Mouse (Mus musculus): ENCODE measurements around the gene Tsga10. TPM values are rescaled to one million over a fixed set of nuclear protein-coding genes. Genes with fewer than 3 reads are reported as not detected.

Tsga10 gene
- 10 to 100 TPM; 19.7 to 24.6 TPM for total RNA-seq (2021)

DNA sequence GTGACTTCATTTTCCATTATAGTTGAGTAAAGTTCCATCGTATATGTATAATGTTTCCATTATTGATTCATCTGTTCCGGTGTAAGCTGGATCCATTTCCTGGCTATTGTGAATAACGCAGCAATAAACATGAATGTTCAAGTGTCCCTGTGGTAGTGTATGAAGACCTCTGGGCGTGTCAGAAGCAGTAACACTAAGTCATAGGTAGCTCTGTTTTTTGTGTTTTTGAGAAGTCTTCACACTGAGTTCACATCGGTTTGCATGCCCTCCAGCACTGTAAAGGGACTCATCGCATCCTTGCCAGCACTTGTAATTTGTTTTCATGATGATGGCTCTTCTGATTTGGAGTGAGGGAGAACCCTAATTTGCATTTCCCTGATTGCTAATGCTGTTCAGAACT lies at the start of gene Tsga10:
Tsga10 (minus strand) TSS at position 144 of the 400 bp plus-strand sequence.
- DNase-seq (ENCODE audit: low spot score in 2 of 2) = no peak
- intact Hi-C loops (cut with DNase I) = no loop called here

GRCm38 (mm10) chr1:37912751-37913150 lies 46.5 kb upstream of the Tsga10 start:
- DNase-seq (ENCODE audit: low spot score in 2 of 2) = no peak
- intact Hi-C loops (cut with DNase I) = no loop called here

DNA sequence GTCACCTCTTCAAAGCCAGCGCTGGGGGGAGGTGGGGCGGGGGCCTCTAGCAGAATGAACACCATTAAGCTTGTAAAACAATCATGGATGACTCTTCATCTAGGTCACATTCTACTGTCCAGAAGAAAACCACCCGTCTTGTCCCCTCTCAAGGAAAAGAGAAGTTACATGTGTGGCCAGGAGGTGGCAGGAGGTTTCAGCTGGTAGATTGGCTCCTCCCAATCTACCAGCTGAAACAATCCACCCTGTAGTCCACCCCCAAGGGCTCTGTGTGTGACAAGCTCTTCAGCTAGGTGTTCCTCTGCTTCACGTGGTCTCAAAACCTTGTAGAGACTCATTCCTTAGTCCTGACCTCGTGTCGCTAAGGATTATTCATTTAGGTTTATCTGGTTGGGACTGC lies 36.9 kb upstream of the Tsga10 start:
- intact Hi-C loops (cut with DNase I) = no loop called here
- peak; percentile 31 to 33 for DNase-seq (ENCODE audit: low spot score in 2 of 2)

- DNase-seq (ENCODE audit: low spot score in 2 of 2) = no peak
- intact Hi-C loops (cut with DNase I) = no loop called here
These were observed 34.1 kb upstream of the Tsga10 start for GRCm38 (mm10) chr1:37900288-37900687.

- intact Hi-C loops (cut with DNase I) = no loop called here
- no peak for DNase-seq (ENCODE audit: low spot score in 2 of 2)
These were observed 33.6 kb upstream of the Tsga10 start for GRCm38 (mm10) chr1:37899816-37900215.

GRCm38 (mm10) chr1:37894606-37895005 lies 28.4 kb upstream of the Tsga10 start:
- intact Hi-C loops (cut with DNase I) = loop anchor here (5.0 kb wide), 1 partner anchor 103 kb away; the partner anchor contains the start of genes Eif5b and Txndc9
- DNase-seq (ENCODE audit: low spot score in 2 of 2) = no peak

- intact Hi-C loops (cut with DNase I) = loop anchor here (5.0 kb wide), 1 partner anchor 106 kb away; the partner anchor contains the start of genes Eif5b and Txndc9
- no peak for DNase-seq (ENCODE audit: low spot score in 2 of 2)
These were observed 25.2 kb upstream of the Tsga10 start for GRCm38 (mm10) chr1:37891400-37891799.

DNA sequence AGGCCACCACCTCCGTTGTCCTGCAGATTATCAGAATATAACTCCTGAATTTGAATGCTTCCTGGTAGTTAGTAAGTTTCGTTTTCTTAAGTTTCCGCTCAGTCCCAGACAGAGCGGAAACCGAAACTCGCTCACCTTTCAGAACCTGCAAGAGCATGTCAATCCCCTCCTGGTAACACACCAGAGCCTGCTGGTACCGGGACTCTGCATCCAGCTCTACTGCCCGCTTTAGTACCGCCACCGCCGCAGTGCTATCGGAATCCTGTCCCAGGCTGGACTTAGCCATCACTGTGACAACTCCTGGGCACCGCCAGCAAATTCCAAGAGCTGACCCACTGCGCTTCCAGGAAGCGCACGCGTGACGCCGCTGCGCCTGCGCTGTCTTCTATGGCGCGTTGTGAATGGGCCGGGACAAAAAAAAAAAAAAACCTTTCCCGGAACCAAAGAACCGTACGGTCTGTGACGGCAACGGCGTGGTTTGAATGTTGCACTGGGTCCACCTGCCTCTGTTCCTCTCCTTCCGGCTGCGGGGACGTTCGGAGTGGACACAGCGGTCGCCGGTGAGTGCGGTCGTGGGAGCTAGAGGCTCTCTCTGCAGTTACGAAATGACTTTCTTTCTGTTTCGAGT lies 23.9 kb upstream of the Tsga10 start, which contains the start of the genes Mitd1 and Mrpl30:
Mitd1 (minus strand) TSS at position 387 of the 628 bp plus-strand sequence.
Mrpl30 (plus strand) TSS at position 453 of the 628 bp plus-strand sequence.
- DNase-seq (ENCODE audit: low spot score in 2 of 2) = peak; percentile 90 to 95
- intact Hi-C loops (cut with DNase I) = loop anchor here (5.0 kb wide), 1 partner anchor 107 kb away; the partner anchor contains the start of genes Eif5b and Txndc9

- DNase-seq (ENCODE audit: low spot score in 2 of 2) = no peak
- intact Hi-C loops (cut with DNase I) = no loop called here
These were observed 23.0 kb upstream of the Tsga10 start for GRCm38 (mm10) chr1:37889206-37889605.

- intact Hi-C loops (cut with DNase I) = no loop called here
- DNase-seq (ENCODE audit: low spot score in 2 of 2) = no peak
These were observed 18.2 kb upstream of the Tsga10 start for GRCm38 (mm10) chr1:37884451-37884850.

DNA sequence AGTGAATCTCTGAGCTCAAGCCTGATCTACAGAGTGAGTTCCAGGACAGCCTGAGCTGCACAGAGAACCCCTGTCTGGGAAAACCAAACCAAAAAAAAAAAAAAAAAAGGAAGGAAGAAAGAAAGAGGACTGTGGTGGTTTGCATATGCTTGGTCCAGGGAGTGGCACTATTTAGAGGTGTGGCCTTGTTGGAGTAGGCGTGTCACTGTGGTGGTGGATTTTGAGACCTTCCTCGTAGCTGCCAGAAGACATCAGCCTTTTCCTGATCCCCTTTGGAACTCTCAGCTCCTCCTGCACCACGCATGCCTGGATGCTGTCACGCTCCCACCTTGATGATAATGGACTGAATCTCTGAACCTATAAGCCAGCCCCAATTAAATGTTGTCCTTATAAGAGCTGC lies 17.2 kb upstream of the Tsga10 start:
- no peak for DNase-seq (ENCODE audit: low spot score in 2 of 2)
- intact Hi-C loops (cut with DNase I) = no loop called here

GRCm38 (mm10) chr1:37877736-37878460 lies 11.7 kb upstream of the Tsga10 start:
- DNase-seq (ENCODE audit: low spot score in 2 of 2) = no peak
- intact Hi-C loops (cut with DNase I) = no loop called here

- intact Hi-C loops (cut with DNase I) = no loop called here
- no peak for DNase-seq (ENCODE audit: low spot score in 2 of 2)
These were observed 6.9 kb upstream of the Tsga10 start for GRCm38 (mm10) chr1:37873157-37873556.

DNA sequence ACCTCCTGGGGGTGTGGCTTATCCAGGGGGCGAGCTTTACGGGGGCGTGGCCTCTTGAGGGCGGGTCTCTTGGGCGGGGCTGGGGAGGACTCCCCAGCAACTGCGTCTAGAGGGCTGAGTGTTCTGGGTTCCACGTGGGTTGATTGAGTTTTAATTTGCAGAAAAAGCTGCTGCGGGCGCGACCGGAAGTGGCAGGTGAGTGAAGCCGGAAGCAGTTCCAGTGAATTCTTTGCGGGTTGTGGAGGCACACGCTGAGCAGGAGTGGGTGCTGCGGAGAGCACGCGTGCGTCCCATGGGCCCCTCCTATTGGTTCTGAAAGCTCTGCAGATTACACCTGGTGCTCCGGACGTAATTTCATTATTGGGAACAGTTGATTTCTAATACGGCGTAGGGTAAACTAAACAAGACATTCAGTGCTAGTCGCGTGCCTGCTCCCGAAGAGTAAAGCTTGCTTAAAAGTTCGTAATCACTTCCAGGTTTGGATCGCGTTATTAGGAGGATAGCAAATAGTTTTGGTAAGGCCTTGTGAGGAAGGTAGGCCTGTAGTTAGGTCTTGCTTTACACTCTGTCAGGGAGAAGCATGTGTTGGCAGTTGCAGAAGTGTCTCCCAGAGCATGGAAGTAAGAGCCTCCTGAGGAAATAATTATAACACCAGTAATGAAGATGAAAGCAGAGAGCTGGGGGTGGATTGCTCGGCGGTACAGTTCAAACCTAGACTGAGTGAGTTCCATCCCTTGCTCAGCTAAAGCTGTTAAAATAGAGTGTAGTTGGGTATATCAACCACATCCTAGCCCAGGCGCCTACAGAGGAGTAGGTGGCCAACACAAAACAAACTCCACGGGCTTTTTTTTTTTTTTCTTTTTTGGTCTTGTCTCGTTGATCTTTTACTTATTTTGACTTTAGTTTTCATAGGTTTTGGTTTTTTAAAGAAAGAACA lies 6.2 kb upstream of the Tsga10 start:
- peak; percentile 83 to 89 for DNase-seq (ENCODE audit: low spot score in 2 of 2)
- intact Hi-C loops (cut with DNase I) = no loop called here

- intact Hi-C loops (cut with DNase I) = no loop called here
- no peak for DNase-seq (ENCODE audit: low spot score in 2 of 2)
These were observed 5.5 kb upstream of the Tsga10 start, which contains the start of gene Lipt1 for GRCm38 (mm10) chr1:37871704-37872103. Gene Lipt1 (plus strand): TSS chr1:37871738.

DNA sequence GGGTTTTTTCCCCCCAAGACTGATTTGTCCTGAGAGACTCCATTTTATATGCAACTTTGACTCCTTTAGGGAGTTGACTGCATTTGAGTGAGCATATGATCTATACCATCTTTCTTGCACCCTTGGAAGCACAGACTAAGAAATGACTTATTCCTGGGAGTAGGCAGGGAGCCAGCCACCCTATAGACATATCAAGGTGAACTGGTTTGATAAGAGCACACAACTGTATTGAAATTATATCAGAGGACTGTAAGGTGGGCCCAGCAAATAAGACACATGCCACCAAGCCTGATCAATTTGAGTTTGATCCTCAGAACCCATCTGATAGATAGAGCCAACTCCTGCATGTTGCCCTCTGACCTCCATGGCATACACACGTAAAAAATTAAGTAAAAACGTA lies 3.1 kb upstream of the Tsga10 start:
- no peak for DNase-seq (ENCODE audit: low spot score in 2 of 2)
- intact Hi-C loops (cut with DNase I) = no loop called here

DNA sequence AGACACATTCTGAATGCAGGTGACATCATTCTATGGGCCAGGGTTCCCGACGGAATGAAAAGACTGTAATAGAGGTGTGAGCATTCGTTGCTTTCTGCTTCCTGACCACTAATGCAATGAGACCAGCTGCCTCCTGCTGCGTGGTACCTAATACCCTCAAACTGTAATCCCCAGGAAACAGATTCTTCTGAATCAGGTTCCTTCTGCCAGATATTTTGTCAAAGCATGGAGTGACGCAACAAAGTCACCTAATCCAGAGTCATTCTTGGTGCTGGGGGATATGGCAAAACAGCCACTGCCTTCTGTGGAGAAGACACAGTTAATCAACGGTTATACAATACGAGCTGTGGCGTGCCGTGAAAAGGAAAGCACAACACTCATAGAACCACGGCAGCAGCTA lies 2.4 kb upstream of the Tsga10 start:
- intact Hi-C loops (cut with DNase I) = no loop called here
- no peak for DNase-seq (ENCODE audit: low spot score in 2 of 2)

DNA sequence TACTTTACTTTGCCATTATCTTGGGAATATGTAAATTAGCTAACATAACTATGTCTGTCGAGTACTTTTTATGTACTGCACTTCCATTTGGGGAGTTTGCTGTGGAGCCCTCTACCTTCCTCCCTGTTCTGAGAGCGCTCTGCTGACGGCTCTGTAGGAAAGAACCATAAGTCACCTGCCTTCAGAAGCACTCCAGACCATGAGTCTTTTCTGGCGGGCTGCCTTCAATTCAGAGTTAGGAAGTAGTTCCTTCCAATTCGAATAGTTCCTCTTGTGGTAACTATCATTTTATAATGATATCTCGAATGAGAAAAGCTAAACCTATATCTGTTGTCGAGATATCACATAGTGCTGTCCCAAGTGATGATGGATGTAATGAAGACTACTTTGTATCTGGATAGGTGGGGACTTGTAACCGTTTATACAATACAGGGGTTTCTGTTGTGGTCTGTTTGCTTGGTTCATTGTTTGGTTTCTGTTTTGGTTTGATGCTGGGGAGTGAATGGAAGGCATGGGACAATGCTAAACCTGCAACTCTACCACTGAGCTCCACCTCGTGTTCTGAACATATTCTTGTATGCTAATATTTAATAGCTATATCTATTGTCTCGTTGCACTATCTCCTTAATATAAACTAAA lies 1.6 kb upstream of the Tsga10 start:
- no peak for DNase-seq (ENCODE audit: low spot score in 2 of 2)
- intact Hi-C loops (cut with DNase I) = no loop called here

GRCm38 (mm10) chr1:37867056-37867455 lies 827 bp upstream of the Tsga10 start:
- intact Hi-C loops (cut with DNase I) = no loop called here
- peak in 1 of 2 experiments; percentile 35 for DNase-seq (ENCODE audit: low spot score in 2 of 2)
